Mouse (Mus musculus) granulocyte monocyte progenitor cell, adult 5-6 weeks (primary cell): Measurements from ENCODE around the gene Dclk1. TPM values are rescaled to one million over a fixed set of nuclear protein-coding genes. Genes with fewer than 3 reads are reported as not detected.

Experiments used
- ATAC-seq: replicated peaks from 2 replicates; pipeline ENCODE4 v1.8.0; 2016; ENCODE audit warnings: mild to moderate bottlenecking, moderate TSS enrichment, inconsistent platforms; ENCODE audit not compliant: poor library complexity, severe bottlenecking
- total RNA-seq, 2 experiments: library from RNA; stranded (forward) in 1 of 2; stranded (reverse) in 1 of 2; fragments of 200-712, 200-1000 nt in 1 of 2; fragments of >200 nt in 1 of 2; fragmentation: Nextera tagmentation in 1 of 2; gene quantifications; 2 replicates each; pipeline ENCODE4 v1.2.3; 2014 to 2017

The Dclk1 gene
- total RNA-seq, 2 experiments from 2014 or later = not detected

DNA sequence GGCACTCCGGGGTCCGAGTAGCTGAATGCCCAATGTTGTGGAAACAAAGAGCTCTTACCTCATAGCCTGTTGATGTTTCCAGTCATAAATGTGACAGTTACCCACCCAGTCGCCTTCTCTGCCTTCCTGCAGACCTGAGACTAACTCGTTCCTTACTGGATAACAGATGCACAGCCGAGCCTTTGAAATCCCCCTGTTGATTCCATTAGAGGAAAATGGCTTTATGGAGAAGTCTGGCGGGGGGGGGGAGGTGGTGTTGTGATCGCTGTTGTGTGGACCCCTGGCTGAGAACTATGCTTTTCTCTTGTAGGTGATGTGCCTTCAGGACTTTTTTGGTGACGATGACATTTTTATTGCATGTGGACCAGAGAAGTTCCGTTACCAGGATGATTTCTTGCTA, 138.3 kb downstream of the Dclk1 start:
- no peak for ATAC-seq

GRCm38 (mm10) chr3:55392605-55393004, 150.4 kb downstream of the Dclk1 start:
- ATAC-seq = no peak

- ATAC-seq = no peak
Observed at GRCm38 (mm10) chr3:55393549-55393948, 151.4 kb downstream of the Dclk1 start.

DNA sequence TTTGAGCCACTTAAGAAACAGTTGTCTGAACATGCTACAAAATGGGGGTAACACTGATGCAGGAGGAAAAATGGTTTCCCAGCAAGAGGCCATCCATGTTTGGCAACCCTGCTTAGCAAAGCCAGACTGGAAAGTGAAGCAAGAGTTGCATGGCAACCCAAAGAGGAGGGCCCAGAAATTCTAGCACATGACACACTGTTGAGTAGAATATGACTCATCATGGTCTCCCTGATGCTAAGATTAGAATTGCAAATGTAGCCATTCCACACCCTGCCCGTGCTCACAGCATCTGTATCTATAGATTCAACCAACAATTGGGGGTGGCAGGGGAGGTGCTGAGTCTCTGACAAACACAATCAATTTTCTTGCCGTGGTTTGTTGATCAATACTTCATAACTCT, 154.6 kb downstream of the Dclk1 start:
- no peak for ATAC-seq

DNA sequence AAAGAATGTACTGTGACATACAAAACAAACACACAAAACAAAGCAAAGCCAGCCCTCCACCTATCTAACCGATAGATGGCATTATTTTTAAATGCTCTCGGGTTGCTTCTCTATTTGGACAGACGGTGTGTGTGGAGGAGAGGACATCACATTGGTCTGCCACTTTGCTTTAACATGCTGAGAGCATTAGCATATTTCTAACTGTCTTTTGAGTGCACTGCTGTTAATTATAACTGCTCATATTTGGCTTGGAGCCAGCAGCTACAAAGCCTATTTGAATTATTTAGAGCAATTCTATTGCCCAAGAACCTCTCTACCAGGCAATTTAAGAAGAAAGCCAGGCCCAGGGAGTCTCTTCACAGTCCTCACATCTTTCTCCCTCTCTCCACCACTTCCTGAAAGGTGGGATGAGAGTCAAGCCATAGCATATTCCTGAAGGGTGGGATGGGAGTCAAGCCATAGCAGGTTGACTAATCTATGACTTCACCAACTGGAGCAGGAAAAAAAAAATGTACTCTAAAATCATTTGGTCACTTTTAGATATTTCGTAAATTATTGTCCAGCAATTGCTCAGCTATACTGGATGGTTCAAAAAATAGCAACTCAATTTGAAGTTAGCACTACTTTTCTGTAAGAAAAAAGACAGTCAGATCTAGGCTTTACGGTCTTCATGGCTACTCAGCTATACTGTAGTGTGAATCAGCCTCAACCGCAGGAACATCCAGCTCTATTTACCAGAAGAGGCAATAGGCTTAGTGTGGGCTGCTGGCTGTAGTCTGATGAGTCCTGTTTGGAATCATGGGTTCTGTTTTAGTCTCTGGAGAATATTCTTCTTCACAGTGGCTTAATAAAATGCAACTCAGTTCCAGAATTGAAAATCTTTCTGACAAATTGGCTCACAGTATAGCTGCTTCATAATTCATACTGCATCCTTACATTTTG, 155.9 kb downstream of the Dclk1 start:
- no peak for ATAC-seq

DNA sequence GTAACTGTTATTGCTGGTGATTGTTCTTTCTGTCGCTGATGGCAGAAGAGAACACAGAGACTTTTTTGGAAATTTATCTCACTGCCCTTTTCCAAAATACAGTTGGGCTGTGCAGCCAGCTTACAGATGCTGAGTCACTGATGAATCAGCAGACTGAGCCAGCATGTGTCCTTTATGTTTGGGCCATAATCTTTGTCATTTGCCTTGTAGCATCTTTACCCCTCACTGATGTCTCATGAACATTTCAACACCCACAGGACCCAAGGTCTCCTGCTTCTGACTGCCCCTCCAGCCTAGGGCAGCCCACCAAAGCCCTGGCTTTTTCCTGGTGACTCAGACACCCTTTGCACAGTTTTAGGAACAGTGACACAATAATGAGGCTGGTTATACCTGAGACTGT, 159.1 kb downstream of the Dclk1 start:
- no peak for ATAC-seq

DNA sequence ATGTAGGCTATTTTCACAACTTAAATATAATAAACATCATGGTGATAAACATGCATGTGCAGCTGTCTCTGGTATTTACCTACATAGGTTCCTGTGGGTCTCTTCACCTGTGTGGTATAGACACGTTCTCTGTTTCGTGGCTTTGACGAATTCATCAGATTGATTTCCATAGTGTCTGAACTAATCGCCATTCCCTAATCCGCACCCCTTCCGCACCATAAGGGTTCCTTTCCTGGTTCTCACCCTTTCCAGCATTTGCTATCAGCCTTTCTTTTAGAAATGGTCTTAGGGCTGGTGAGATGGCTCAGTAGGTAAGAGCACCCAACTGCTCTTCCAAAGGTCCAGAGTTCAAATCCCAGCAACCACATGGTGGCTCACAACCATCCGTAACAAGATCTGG, 162.6 kb downstream of the Dclk1 start:
- no peak for ATAC-seq

DNA sequence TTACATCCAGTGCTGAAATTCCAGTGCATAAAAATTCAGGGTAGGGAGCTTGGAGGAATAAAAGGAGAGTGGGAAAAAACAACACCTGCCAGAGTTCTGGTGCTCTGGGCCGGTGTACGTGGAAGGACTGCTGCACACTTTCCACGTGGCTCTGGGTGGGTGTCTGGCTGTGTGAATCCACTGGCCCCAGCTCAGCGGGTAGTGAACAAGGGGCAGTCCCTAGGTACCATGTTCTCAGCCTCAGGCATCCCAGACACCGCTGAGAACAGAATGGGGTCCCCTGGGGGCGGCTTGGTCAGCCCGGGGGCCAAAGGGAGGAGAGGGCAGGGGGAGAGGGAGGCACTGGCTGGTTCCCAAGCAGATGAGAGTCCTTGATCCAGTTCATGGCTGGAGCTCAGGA, 164.5 kb downstream of the Dclk1 start:
- no peak for ATAC-seq

GRCm38 (mm10) chr3:55411547-55411946, 169.4 kb downstream of the Dclk1 start:
- ATAC-seq = no peak

- ATAC-seq = no peak
Observed at GRCm38 (mm10) chr3:55415527-55415950, 173.4 kb downstream of the Dclk1 start.

DNA sequence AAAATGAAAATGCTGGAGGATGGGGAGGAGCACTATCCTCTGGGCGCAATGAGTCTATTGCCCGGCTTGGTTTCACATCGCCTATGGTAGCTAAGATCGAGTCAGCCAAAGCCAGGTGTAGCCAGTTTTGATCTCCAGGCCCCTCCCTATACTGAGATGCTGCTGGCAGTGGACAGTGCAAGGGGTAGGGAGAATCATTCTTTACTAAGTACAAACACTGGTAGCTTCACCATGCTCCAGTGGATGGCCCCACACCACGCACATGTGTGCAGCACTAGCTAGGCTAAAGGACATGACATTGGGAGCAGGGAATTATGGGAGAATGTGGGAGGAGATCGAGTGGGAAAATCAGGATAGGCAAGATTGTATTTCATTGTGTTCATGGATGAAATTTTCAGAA, 176.7 kb downstream of the Dclk1 start:
- ATAC-seq = no peak

GRCm38 (mm10) chr3:55419334-55419733, 177.2 kb downstream of the Dclk1 start:
- no peak for ATAC-seq

DNA sequence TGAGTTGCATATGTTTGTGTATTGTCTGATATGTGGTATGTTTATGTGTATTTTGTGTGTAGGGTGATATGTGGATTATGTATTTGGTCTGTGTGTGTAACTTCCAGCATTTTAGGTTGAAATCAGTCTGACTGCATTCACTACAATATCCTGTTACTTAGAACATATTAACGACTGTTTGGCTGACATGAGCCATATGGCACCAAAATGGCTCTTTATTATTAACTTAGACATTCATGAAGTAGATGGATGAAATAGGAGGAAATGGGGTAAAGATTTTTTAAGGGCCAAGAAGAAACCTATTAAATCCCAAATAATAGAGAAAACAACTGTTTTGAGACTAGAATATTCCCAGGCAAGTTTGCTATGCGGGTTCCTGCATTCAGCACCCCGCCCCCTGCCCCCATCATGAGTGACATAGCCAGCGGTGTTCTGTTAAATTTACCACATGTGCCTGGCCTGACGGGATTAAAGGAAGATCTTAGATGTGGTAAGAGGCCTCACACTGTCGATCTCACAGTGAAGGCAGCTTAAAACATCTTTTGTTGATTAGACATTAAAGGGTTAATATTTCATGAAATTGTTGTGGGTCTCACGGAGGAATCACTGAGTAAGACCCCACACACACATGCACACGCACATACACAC, 178.4 kb downstream of the Dclk1 start:
- no peak for ATAC-seq

- ATAC-seq = no peak
Observed at GRCm38 (mm10) chr3:55423640-55424397, 181.7 kb downstream of the Dclk1 start.

DNA sequence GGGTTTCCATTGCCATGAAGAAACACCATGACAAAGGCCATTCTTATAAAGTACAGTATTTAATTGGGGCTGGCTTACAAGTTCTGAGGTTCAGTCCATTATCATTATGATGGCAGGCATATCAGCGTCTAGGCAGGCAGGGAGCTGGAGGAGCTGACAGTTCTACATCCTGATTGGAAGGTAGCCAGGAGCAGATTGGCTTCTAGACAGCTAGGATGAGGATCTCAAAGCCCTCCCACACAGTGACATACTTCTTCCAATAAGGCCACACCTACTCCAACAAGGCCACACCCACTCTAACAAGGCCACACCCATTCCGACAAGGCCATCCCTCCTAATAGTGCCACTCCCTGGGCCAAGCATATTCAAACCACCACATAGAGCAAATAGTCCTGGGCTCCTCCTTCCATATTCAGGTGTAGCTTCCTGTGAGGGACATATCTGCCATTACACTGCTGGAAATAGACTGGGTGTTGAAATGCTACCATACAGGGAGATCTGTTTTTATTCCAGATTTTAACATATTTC, 187.9 kb downstream of the Dclk1 start:
- no peak for ATAC-seq

DNA sequence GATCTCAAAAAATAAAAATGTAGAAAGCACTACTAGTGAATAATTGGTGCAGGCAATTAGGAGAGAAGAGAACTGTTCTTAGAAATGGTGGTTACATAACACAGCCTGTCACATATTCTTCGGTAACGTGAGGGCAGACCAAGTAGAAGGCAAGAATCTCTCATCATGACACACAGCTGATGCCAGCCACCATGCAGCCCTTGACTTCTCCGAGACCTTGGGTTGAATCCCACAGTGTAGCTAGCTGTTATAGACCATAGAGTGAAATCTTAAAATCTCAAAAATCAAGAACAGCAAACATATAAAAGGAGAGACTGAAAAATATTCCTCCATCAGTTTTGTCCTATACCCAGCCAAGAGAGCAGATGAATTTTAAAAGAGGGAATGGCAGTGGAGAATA, 189.1 kb downstream of the Dclk1 start:
- no peak for ATAC-seq

GRCm38 (mm10) chr3:55434276-55434675, 192.1 kb downstream of the Dclk1 start:
- ATAC-seq = no peak

GRCm38 (mm10) chr3:55438824-55439446, 196.8 kb downstream of the Dclk1 start:
- peak; percentile 52 for ATAC-seq

GRCm38 (mm10) chr3:55440342-55440741, 198.2 kb downstream of the Dclk1 start:
- ATAC-seq = no peak

DNA sequence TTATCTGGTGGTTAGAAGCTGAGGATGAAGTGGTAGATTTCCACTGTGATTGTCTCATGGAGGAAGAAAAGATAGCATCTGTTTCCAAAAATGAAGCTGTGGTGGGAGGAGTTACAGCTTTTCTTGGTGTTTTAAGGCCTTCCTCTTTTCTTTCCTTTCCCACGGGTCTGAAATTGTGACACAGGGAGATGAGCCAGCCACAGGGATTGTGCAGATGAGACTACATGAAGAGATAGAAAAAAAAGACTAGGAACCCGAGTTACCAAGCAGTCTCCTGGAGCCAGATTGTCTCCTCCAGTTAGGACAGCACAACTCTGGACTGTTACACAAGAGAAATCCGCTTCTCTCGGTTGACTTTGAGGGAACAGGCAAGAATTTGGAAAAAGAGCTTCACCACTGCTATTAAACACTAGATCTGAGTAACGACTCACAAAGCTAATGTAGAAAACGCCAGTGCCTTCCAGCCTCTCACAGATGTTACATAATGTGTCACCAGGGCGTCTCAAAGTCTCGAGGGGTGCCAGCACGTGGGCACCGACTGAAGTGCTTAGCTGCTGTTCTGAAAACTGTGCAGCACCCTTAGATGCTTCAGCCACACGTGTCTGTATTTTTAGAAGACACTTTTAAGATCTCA, 200.0 kb downstream of the Dclk1 start:
- peak; percentile 54 for ATAC-seq
